Mouse (Mus musculus) urinary bladder, postnatal 36 days (tissue): ENCODE measurements around the gene Smim5.

ENCODE experiments used
- DNase-seq, 2 experiments: peaks; one replicate each; pipeline ENCODE4 v3.0.0; 2022; ENCODE audit warnings: low spot score in 2 of 2, mixed read lengths in 1 of 2

Gene Smim5

GRCm38 (mm10) chr11:115894755-115895520 is 4.8 kb upstream of the Smim5 start:
- DNase-seq = no peak

GRCm38 (mm10) chr11:115898446-115898845 is 1.3 kb upstream of the Smim5 start:
- DNase-seq = no peak

GRCm38 (mm10) chr11:115898886-115899285 is 880 bp upstream of the Smim5 start:
- DNase-seq = no peak

GRCm38 (mm10) chr11:115900561-115901337 is 983 bp downstream of the Smim5 start:
- DNase-seq = no peak

- DNase-seq = no peak
These were observed 1.8 kb downstream of the Smim5 start for GRCm38 (mm10) chr11:115901338-115902161.

GRCm38 (mm10) chr11:115902177-115902576 is 2.4 kb downstream of the Smim5 start:
- no peak for DNase-seq

- peak; percentile 66 to 82 for DNase-seq
These were observed 3.1 kb downstream of the Smim5 start for GRCm38 (mm10) chr11:115902831-115903230.

GRCm38 (mm10) chr11:115903384-115904230 is 3.8 kb downstream of the Smim5 start:
- peak in 1 of 2 experiments; percentile 37 for DNase-seq

GRCm38 (mm10) chr11:115904231-115904955 is 4.6 kb downstream of the Smim5 start:
- DNase-seq = no peak

- DNase-seq = peak; percentile 55 to 63
These were observed 5.4 kb downstream of the Smim5 start for GRCm38 (mm10) chr11:115904956-115905790.

GRCm38 (mm10) chr11:115906116-115906515 is 6.3 kb downstream of the Smim5 start:
- no peak for DNase-seq

GRCm38 (mm10) chr11:115906521-115906920 is 6.8 kb downstream of the Smim5 start:
- DNase-seq = no peak

GRCm38 (mm10) chr11:115911134-115911561 is 11.4 kb downstream of the Smim5 start:
- DNase-seq = peak; percentile 41 to 51

GRCm38 (mm10) chr11:115911632-115912376 is 12.0 kb downstream of the Smim5 start, which contains the start of gene Smim6:
Gene Smim6 (plus strand): TSS chr11:115912017.
- peak; percentile 36 to 49 for DNase-seq

GRCm38 (mm10) chr11:115916579-115916978 is 16.8 kb downstream of the Smim5 start:
- no peak for DNase-seq

GRCm38 (mm10) chr11:115918637-115919036 is 18.9 kb downstream of the Smim5 start:
- no peak for DNase-seq

GRCm38 (mm10) chr11:115919073-115919472 is 19.3 kb downstream of the Smim5 start:
- no peak for DNase-seq

- no peak for DNase-seq
These were observed 20.5 kb downstream of the Smim5 start for GRCm38 (mm10) chr11:115920110-115920818.
